Mouse (Mus musculus) cerebellum, adult 2 months (tissue): ENCODE measurements around the gene Gigyf1.

Source experiments
- CTCF ChIP-seq: fragments of 200-500 bp; IDR thresholded peaks from 2 replicates; pipeline ENCODE4 v1.5.1; 2011; ENCODE audit warnings: low read depth, mild to moderate bottlenecking, control low read depth, low read length, moderate library complexity, borderline replicate concordance; ENCODE audit not compliant: insufficient read depth
- POLR2A ChIP-seq: fragments of 200-500 bp; IDR thresholded peaks from 2 replicates; pipeline ENCODE4 v1.6.1; 2011; ENCODE audit warnings: low read length, control low read depth, borderline replicate concordance; ENCODE audit not compliant: insufficient read depth

DNA sequence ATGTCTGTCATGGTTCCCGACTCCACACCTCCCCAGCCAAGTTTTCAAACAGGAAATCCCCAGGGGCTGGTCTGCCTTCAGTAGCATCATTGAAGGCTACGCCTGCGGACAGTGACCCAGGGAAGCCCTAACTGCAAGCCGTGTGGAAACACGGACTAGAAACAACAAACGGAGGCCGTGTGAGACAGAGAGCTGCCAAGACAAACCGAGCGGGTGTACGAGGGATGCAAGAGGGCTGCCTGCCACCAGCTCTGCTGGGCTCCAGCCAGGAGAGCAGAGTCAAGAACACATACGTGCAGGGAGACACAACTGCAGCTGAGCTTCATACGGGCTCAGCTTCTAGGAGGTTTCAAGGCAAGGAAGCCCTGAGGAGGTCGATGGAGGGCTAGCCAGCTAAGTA is 24.5 kb upstream of the Gigyf1 start:
- no peak for TF ChIP-seq CTCF
- no peak for TF ChIP-seq POLR2A
